Mouse (Mus musculus) testis, adult 2 months (tissue): ENCODE results near the gene Zfp661. TPM values are rescaled to one million over a fixed set of nuclear protein-coding genes. Genes with fewer than 3 reads are reported as not detected.

Source experiments
- H3K27ac ChIP-seq: fragments of 200-500 bp; 2 replicates; pipeline ENCODE4 v1.5.1; 2012; ENCODE audit warnings: low read depth, low read length; ENCODE audit not compliant: control insufficient read depth, insufficient read depth
- H3K27me3 ChIP-seq: fragments of 200-500 bp; 2 replicates; pipeline ENCODE4 v1.6.1; 2012; ENCODE audit warnings: mild to moderate bottlenecking, low read length, moderate library complexity; ENCODE audit not compliant: control insufficient read depth, insufficient read depth
- H3K36me3 ChIP-seq: fragments of 200-500 bp; 2 replicates; pipeline ENCODE4 v1.6.1; 2012; ENCODE audit warnings: mild to moderate bottlenecking, low read length; ENCODE audit not compliant: control insufficient read depth, insufficient read depth
- H3K4me1 ChIP-seq: fragments of 200-500 bp; 2 replicates; pipeline ENCODE4 v1.6.1; 2012; ENCODE audit warnings: low read length; ENCODE audit not compliant: control insufficient read depth, insufficient read depth
- H3K4me3 ChIP-seq: fragments of 200-500 bp; 2 replicates; pipeline ENCODE4 v1.5.1; 2012; ENCODE audit warnings: low read depth, mild to moderate bottlenecking, low read length, moderate library complexity, mixed read lengths; ENCODE audit not compliant: control insufficient read depth
- CTCF ChIP-seq: fragments of 200-500 bp; IDR thresholded peaks from 2 replicates; pipeline ENCODE4 v1.5.1; 2012; ENCODE audit warnings: low read depth, mild to moderate bottlenecking, inconsistent platforms, low read length, moderate library complexity; ENCODE audit not compliant: control insufficient read depth, insufficient read depth, insufficient replicate concordance
- POLR2A ChIP-seq: fragments of 200-500 bp; IDR thresholded peaks from 2 replicates; pipeline ENCODE4 v1.6.1; 2012; ENCODE audit warnings: low read depth, mild to moderate bottlenecking, inconsistent platforms, low read length, moderate library complexity; ENCODE audit not compliant: control insufficient read depth
- polyA plus RNA-seq: library from polyadenylated mRNA; depleted of rRNA; stranded (reverse); fragments of >200 nt; gene quantifications from 2 replicates; pipeline ENCODE4 v1.2.3, GENCODE M21; 2012; rRNA removed

The Zfp661 gene
- polyA plus RNA-seq, result 5.6 and 6.0 TPM in 2 replicates

DNA sequence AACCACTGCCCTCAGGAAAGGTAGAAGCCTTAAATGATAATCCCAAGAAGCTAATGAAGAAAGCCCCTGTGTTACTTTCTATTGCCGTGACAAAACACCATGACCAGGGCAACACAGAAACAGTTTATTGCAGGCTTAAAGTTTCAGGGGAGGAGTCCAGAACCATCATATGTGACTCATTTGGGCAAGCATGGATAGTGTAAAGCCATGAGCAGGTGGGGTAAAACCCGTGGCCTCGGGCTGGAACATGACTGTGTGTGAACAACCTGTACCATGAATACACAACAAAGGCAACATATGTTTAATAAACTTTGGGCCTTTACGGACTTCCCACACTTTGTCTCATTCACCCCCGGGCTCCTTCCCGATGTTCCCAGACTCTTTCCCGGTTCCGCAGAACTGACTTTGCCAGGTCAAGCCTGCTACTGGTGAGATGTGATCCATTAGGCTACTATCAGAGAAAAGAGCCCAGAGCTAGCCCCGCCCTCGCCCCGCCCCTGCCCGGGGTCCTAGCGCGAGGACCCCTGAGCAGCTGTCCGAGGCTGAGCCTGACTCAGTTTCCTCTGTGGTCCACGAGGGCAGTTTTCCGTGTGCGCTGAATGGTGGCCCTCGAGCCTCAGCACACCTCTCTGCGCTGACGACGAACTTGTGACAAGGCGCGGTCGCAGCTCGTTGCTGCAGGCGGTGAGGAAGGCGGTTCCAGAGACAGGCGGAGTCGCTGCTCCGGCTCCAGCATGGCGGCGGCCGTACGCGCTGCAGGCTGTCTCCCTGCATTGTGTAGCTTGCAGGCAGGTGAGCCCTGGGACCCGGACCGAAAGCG, at the start of gene Zfp661, which contains the start of gene Mrps5:
Gene Zfp661, minus strand, starts transcription at position 401 of the 820 bp plus-strand sequence.
Gene Mrps5, plus strand, starts transcription at position 529 of the 820 bp plus-strand sequence.
- Histone ChIP-seq H3K4me1 (peaks cover 12% of the 10 kb centered on the region), H3K36me3 (no peaks in the 10 kb centered on the region), H3K4me3 (peak within 1 kb of the TSS; percentile 95), H3K27ac (peak within 1 kb of the TSS; percentile 97), H3K27me3 (no peaks in the 10 kb centered on the region)
- TF ChIP-seq POLR2A, result peak; percentile 60; the same call in 1 of the 2 replicates
- no peak for TF ChIP-seq CTCF

DNA sequence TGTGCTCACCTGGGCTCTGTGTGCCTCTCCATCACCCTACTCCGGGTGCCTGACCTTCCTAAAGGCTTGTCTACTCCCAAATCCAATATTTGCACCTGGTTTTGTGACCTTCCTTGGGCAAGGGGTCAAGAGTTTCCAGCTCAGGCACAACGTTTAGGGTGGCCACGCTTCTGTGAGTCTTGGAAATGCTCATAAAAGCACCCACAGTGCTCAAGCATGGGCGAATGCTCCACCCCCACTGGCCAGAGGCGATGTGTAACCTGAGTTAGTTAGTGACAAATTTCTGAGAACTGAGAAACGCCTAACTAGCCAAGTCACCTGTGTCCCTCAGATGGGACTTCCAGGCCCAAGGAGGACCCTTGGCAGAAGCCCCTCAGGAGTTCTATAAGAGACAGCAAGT, 48.7 kb upstream of the Zfp661 start:
- H3K27ac ChIP-seq, result no peak overlapping the region
- no peaks in the 10 kb centered on the region for H3K36me3 ChIP-seq
- no peaks in the 10 kb centered on the region for H3K27me3 ChIP-seq
- TF ChIP-seq CTCF (no peak), POLR2A (no peak)
- H3K4me3 ChIP-seq, result no peak overlapping the region
- no peaks in the 10 kb centered on the region for H3K4me1 ChIP-seq

DNA sequence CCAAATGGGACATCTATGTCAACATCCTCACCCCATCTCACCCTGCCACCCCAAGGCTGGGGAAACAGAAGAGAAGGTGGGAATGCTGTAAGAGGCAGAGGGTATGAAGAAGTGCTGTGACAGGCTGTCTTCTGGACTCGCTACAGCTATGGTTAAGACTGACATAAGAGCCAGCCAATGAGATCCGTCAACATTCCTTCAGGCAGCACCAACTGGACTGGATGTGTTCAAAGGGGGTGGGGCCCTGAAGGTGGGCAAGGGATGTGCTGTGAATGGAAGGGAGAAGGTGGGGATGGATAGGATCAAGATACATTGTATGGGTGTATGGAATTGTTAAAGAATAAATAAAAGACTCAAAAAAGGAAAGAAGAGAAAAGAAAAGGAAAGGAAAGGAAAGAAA, 45.7 kb upstream of the Zfp661 start:
- no peak for TF ChIP-seq CTCF
- no peak for TF ChIP-seq POLR2A
- Histone ChIP-seq H3K36me3 (no peaks in the 10 kb centered on the region), H3K27me3 (no peaks in the 10 kb centered on the region), H3K27ac (no peak overlapping the region), H3K4me3 (no peak overlapping the region), H3K4me1 (no peaks in the 10 kb centered on the region)

DNA sequence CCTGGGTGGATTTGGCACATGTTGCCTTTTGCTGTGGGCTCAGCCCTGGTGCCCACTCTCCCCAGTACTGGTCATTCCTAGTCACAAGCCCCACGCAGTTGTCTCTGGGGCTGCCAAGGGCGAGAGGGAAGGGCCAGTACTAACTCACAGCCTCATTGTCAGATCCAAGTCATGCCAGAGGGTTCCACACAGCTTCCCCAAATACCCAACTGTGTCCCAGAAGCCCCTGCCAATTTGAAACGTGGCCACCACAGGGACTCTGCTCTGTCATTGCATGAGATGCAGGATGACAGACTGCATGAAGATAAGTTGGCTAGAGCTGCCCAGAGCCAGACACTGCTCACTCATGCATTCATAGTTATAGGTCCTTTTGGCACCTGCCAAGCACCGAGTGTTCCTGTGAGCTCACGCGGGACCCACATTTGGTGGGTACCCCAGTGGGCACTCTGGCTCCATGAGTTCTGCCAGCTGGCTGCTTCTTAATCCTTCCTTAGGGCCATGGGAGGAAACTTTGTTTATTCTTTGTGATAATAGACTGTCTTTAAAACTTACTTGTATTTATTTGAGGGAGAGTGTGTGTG, 41.2 kb upstream of the Zfp661 start:
- H3K4me1 ChIP-seq, result no peaks in the 10 kb centered on the region
- no peak for TF ChIP-seq POLR2A
- TF ChIP-seq CTCF, result no peak
- no peaks in the 10 kb centered on the region for H3K27me3 ChIP-seq
- H3K4me3 ChIP-seq, result no peak overlapping the region
- no peaks in the 10 kb centered on the region for H3K36me3 ChIP-seq
- no peak overlapping the region for H3K27ac ChIP-seq

DNA sequence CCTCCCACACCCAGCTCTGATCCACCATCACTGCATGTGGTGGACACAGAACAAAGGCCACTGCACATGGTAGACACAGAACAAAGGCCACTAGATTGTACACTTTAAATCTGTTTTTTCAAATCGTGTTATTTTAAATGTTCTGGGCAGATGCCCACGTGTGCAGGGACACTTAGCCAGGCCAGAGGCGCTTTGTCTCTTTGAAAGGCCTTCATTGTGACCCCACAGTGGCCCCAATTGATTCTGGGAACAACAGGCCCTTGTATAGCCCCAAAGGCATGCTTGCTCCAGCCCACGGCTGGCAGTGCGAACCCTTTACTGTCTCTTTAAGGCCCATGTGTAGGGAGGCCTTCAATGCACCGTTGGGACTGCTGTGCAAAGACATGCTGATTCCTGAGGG, 40.5 kb upstream of the Zfp661 start:
- Histone ChIP-seq H3K4me1 (no peaks in the 10 kb centered on the region), H3K36me3 (no peaks in the 10 kb centered on the region), H3K27me3 (no peaks in the 10 kb centered on the region), H3K27ac (no peak overlapping the region), H3K4me3 (no peak overlapping the region)
- TF ChIP-seq CTCF, result no peak
- TF ChIP-seq POLR2A, result no peak

DNA sequence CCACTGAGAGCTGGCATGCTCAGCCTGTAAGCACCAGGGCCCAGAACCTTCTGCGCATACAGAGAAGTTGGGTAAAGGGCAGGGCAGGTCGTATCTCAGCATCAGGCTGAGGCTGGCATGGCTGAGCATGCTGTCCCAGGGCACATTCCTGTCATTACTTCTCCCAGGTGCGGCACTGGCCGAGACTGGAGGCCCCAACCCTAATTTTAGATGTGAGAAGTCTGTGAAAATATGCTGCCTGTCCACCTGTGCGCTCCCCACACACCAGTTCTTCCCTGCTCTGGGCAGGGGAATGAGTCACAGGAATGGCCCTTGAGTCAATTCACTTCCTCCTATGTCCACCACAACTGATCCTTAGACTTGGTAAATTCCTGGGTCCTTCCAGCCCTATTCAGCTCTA, 38.8 kb upstream of the Zfp661 start:
- Histone ChIP-seq H3K4me3 (no peak overlapping the region), H3K27me3 (no peaks in the 10 kb centered on the region), H3K4me1 (no peaks in the 10 kb centered on the region), H3K27ac (no peak overlapping the region), H3K36me3 (no peaks in the 10 kb centered on the region)
- TF ChIP-seq CTCF, result no peak
- TF ChIP-seq POLR2A, result no peak

DNA sequence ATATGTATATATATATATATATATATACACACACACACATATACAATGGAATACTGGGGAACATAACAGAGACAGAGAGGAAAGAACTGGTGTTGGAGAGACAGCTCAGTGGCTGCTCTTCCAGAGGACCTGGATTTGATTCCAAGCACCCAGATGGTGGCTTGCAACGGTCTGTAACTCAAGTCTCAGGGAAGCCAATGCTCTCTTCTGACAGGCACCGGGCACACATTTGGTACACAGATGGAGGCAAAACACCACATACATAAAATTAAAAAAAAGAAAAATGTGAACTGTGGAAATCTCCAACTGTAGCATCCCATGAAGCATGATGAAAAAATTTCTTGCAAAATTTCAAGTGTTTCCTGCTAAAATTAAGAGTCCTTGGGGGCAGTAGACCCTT, 37.9 kb upstream of the Zfp661 start:
- Histone ChIP-seq H3K36me3 (no peaks in the 10 kb centered on the region), H3K4me1 (no peaks in the 10 kb centered on the region), H3K27ac (no peak overlapping the region), H3K27me3 (no peaks in the 10 kb centered on the region), H3K4me3 (no peak overlapping the region)
- no peak for TF ChIP-seq CTCF
- TF ChIP-seq POLR2A, result no peak
